Mouse (Mus musculus): ENCODE data around the gene Necab3. TPM values are rescaled to one million over a fixed set of nuclear protein-coding genes. Genes with fewer than 3 reads are reported as not detected.
A peak's percentile ranks its signal among the peaks of the same experiment; 100 is the strongest.

Gene Necab3
- polyA plus RNA-seq, 1 experiment from 2014 or later: 1.4 TPM

DNA sequence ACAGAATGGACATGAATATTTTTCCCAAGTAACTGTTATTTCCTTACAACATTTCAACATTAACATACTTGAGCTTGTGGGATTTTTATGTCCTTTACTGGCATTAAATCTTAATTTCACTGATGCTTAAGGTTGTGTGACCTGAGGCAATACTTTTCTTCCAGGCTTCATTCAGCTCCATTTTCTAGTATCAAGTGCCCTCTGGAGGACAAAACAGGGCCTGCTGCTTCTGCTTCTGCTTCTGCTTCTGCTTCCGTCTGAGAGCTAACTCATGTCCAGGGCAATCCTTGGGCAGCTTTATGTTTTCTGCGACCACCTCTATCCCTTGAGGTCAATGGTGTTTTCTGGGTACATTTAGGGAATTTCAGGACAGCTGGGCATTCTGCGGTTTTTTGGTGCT lies 19.0 kb downstream of the Necab3 start:
- Histone ChIP-seq H3K9me3 (no peaks in the 10 kb centered on the region), H3K4me1 (peaks cover 22% of the 10 kb centered on the region), H3K9ac (no peak overlapping the region), H3K36me3 (peaks cover 42% of the 10 kb centered on the region), H3K4me3 (no peak overlapping the region), H3K4me2 (no peak overlapping the region), H3K27ac (replicated peaks) (no peak overlapping the region), H3K27me3 (replicated peaks) (no peaks in the 10 kb centered on the region)
- WGBS: 83% methylated on average over 3 of the region's 3 CpGs
- ATAC-seq (ENCODE audit: extremely low read depth, insufficient number of reproducible peaks, low FRiP score, low TSS enrichment): no peak

DNA sequence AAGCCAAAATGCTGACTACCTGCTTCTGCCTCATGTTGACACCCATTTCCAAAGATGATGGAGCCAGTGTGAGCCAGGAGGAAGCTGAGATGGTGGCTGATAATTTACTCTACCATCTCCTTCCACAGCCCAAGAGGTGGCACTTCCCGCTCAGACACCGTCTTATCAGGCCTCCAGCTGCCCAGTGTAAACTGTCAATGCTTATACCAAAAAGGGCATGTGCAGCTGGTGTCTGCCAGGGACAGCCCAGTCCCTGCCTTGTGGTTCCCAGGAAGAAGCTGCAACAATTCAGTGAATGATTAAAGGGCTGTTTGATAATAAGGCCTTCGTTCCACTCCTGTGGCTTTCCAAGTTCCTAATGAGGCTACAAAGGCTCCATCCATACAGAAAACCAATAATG lies 20.0 kb downstream of the Necab3 start:
- Histone ChIP-seq H3K27ac (replicated peaks) (no peak overlapping the region; the same call in none of the 2 replicates), H3K9me3 (no peaks in the 10 kb centered on the region), H3K4me2 (no peak overlapping the region), H3K9ac (0 out of 2 replicates have a peak overlapping the region, but pooled peaks have one; percentile 21), H3K36me3 (peaks cover 50% of the 10 kb centered on the region), H3K4me3 (no peak overlapping the region), H3K4me1 (peaks cover 28% of the 10 kb centered on the region), H3K27me3 (replicated peaks) (no peaks in the 10 kb centered on the region)
- ATAC-seq (ENCODE audit: extremely low read depth, insufficient number of reproducible peaks, low FRiP score, low TSS enrichment): no peak
- WGBS: 23% methylated on average over 3 of the region's 3 CpGs

GRCm38 (mm10) chr2:154538310-154538709 lies 20.4 kb downstream of the Necab3 start:
- H3K27ac ChIP-seq (replicated peaks): no peak overlapping the region; the same call in 1 of the 2 replicates
- H3K4me1 ChIP-seq: peaks cover 28% of the 10 kb centered on the region
- H3K9ac ChIP-seq: 0 out of 2 replicates have a peak overlapping the region, but pooled peaks have one; percentile 21
- H3K9me3 ChIP-seq: no peaks in the 10 kb centered on the region
- no peaks in the 10 kb centered on the region for H3K27me3 ChIP-seq (replicated peaks)
- peaks cover 54% of the 10 kb centered on the region for H3K36me3 ChIP-seq
- H3K4me2 ChIP-seq: no peak overlapping the region
- no peak for ATAC-seq (ENCODE audit: extremely low read depth, insufficient number of reproducible peaks, low FRiP score, low TSS enrichment)
- WGBS: 63% methylated on average over 2 of the region's 2 CpGs
- H3K4me3 ChIP-seq: no peak overlapping the region

DNA sequence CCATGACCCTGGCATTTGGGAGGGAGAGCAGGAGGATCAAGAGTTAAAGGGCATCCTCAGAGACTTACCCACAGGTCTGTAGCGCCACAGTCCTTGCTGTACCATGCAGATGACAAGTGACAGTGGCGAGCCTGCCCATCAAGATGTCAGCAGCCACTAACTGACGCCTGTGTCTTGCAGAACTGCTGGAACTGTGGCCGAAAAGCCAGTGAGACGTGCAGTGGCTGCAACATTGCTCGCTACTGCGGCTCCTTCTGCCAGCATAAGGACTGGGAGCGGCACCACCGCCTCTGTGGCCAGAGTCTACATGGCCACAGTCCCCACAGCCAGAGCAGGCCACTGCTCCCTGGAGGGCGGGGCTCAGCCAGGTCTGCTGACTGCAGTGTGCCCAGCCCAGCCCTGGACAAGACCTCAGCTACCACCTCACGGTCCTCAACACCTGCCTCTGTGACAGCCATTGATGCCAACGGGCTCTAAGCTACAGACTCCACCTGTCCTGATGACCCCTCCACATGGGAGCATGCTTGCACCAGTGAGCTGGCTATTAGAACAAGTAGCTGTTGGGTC lies 23.9 kb downstream of the Necab3 start:
- H3K27me3 ChIP-seq (replicated peaks): no peaks in the 10 kb centered on the region
- peaks cover 28% of the 10 kb centered on the region for H3K4me1 ChIP-seq
- H3K4me3 ChIP-seq: no peak overlapping the region
- no peaks in the 10 kb centered on the region for H3K9me3 ChIP-seq
- H3K36me3 ChIP-seq: peaks cover 76% of the 10 kb centered on the region
- no peak overlapping the region for H3K9ac ChIP-seq
- no peak overlapping the region for H3K4me2 ChIP-seq
- no peak for ATAC-seq (ENCODE audit: extremely low read depth, insufficient number of reproducible peaks, low FRiP score, low TSS enrichment)
- H3K27ac ChIP-seq (replicated peaks): no peak overlapping the region
- 61% methylated on average over 12 of the region's 12 CpGs for WGBS

GRCm38 (mm10) chr2:154532888-154533287 lies 25.8 kb downstream of the Necab3 start:
- H3K9me3 ChIP-seq: no peaks in the 10 kb centered on the region
- H3K9ac ChIP-seq: no peak overlapping the region
- no peak overlapping the region for H3K27ac ChIP-seq (replicated peaks)
- no peak for ATAC-seq (ENCODE audit: extremely low read depth, insufficient number of reproducible peaks, low FRiP score, low TSS enrichment)
- H3K4me3 ChIP-seq: no peak overlapping the region
- H3K27me3 ChIP-seq (replicated peaks): no peaks in the 10 kb centered on the region
- H3K36me3 ChIP-seq: peaks cover 91% of the 10 kb centered on the region
- WGBS: 65% methylated on average over 3 of the region's 3 CpGs
- H3K4me1 ChIP-seq: peaks cover 13% of the 10 kb centered on the region
- H3K4me2 ChIP-seq: no peak overlapping the region

GRCm38 (mm10) chr2:154526531-154526930 lies 32.2 kb downstream of the Necab3 start:
- H3K27me3 ChIP-seq (replicated peaks): no peaks in the 10 kb centered on the region
- H3K36me3 ChIP-seq: peaks cover 92% of the 10 kb centered on the region
- WGBS: 54% methylated on average over 3 of the region's 3 CpGs
- H3K9ac ChIP-seq: no peak overlapping the region
- no peak overlapping the region for H3K4me3 ChIP-seq
- H3K4me1 ChIP-seq: peaks cover 6% of the 10 kb centered on the region
- H3K27ac ChIP-seq (replicated peaks): no peak overlapping the region
- no peaks in the 10 kb centered on the region for H3K9me3 ChIP-seq
- H3K4me2 ChIP-seq: no peak overlapping the region
- ATAC-seq (ENCODE audit: extremely low read depth, insufficient number of reproducible peaks, low FRiP score, low TSS enrichment): no peak

DNA sequence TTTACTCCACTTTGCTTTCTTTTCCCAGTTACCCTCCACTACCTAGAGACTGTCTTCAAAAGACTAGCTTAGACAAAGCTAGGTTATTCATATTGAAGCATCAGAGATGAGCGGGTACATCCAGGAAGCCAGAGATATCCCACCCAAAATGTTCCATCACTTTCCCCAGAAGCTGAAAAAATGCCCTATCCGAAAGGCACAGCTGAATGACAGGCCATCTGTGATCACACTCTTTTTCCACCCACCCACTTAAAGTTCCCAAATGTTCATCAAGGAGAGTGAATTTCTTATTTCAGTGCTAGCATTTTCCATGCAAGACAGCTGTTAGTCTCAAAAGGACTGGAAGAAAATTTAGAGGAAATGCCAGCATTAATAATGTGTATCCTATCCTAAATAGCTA lies 33.4 kb downstream of the Necab3 start:
- Histone ChIP-seq H3K4me2 (no peak overlapping the region), H3K9ac (no peak overlapping the region), H3K4me3 (no peak overlapping the region), H3K36me3 (peaks cover 90% of the 10 kb centered on the region), H3K27ac (replicated peaks) (no peak overlapping the region), H3K27me3 (replicated peaks) (no peaks in the 10 kb centered on the region), H3K9me3 (no peaks in the 10 kb centered on the region), H3K4me1 (peaks cover 6% of the 10 kb centered on the region)
- WGBS: 87% methylated on average over 2 of the region's 2 CpGs
- ATAC-seq (ENCODE audit: extremely low read depth, insufficient number of reproducible peaks, low FRiP score, low TSS enrichment): no peak

DNA sequence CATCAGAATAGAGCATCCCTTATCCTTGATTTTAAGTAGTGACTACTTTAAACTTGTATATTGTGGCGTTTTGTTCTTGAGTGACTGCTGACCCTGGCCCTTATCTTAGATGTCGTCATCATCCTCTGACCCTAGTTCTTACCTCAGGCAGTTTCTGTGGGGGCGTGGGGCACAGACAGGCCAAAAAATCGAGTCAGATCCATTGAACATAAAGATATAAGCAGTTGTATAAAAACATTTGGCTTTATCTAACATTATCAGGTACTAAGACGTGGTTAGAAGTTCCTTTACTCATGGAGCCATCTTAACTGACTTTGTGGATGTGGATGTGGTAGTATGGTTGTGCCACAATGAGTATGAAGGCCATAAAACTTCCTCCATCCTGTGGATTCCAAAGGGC lies 36.4 kb downstream of the Necab3 start:
- 74% methylated on average over 5 of the region's 5 CpGs for WGBS
- H3K4me1 ChIP-seq: peaks cover 6% of the 10 kb centered on the region
- no peak overlapping the region for H3K9ac ChIP-seq
- H3K27me3 ChIP-seq (replicated peaks): no peaks in the 10 kb centered on the region
- ATAC-seq (ENCODE audit: extremely low read depth, insufficient number of reproducible peaks, low FRiP score, low TSS enrichment): no peak
- H3K36me3 ChIP-seq: peaks cover 84% of the 10 kb centered on the region
- no peak overlapping the region for H3K4me3 ChIP-seq
- no peak overlapping the region for H3K27ac ChIP-seq (replicated peaks)
- no peaks in the 10 kb centered on the region for H3K9me3 ChIP-seq
- no peak overlapping the region for H3K4me2 ChIP-seq

- no peak overlapping the region for H3K4me2 ChIP-seq
- ATAC-seq (ENCODE audit: extremely low read depth, insufficient number of reproducible peaks, low FRiP score, low TSS enrichment): no peak
Measured at GRCm38 (mm10) chr2:154521449-154521848, 37.2 kb downstream of the Necab3 start.

GRCm38 (mm10) chr2:154517424-154517823 lies 41.3 kb downstream of the Necab3 start:
- Histone ChIP-seq H3K27ac (replicated peaks) (no peak overlapping the region), H3K36me3 (peaks cover 72% of the 10 kb centered on the region), H3K4me1 (peaks cover 5% of the 10 kb centered on the region; the same call in 1 of the 2 replicates), H3K9me3 (no peaks in the 10 kb centered on the region), H3K4me3 (no peak overlapping the region), H3K4me2 (no peak overlapping the region), H3K9ac (no peak overlapping the region), H3K27me3 (replicated peaks) (no peaks in the 10 kb centered on the region)
- WGBS: 71% methylated on average over 5 of the region's 5 CpGs
- ATAC-seq (ENCODE audit: extremely low read depth, insufficient number of reproducible peaks, low FRiP score, low TSS enrichment): no peak

More at GRCm38 (mm10) chr2:154521449-154521848, 37.2 kb downstream of the Necab3 start:
- H3K4me1 ChIP-seq: peaks cover 7% of the 10 kb centered on the region
- no peak overlapping the region for H3K27ac ChIP-seq (replicated peaks)
- peaks cover 85% of the 10 kb centered on the region for H3K36me3 ChIP-seq
- no peak overlapping the region for H3K4me3 ChIP-seq
- H3K27me3 ChIP-seq (replicated peaks): no peaks in the 10 kb centered on the region
- H3K9ac ChIP-seq: no peak overlapping the region
- no peaks in the 10 kb centered on the region for H3K9me3 ChIP-seq

DNA sequence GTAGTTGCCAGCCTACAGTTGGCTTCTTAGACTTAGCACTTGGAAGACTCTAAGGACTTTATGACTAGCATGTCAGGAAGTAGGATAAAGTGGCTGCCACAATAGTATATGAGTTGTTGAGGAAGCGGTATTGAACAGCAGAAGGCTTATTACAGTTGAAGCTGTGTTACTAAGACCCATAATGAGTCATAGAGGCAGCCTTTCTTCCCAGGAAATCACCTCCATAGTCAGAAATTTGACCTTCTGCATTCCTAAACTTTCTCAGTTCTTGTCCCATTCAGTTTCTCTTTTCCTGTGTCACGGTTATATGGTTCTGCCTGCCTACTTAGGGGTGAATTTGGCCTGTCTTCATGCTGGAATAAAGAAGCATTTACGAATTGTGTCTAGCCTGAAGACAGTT lies 41.7 kb downstream of the Necab3 start:
- ATAC-seq (ENCODE audit: extremely low read depth, insufficient number of reproducible peaks, low FRiP score, low TSS enrichment): no peak
- Histone ChIP-seq H3K27ac (replicated peaks) (no peak overlapping the region), H3K27me3 (replicated peaks) (no peaks in the 10 kb centered on the region), H3K9ac (no peak overlapping the region), H3K4me3 (no peak overlapping the region), H3K36me3 (peaks cover 72% of the 10 kb centered on the region), H3K4me1 (peaks cover 5% of the 10 kb centered on the region; the same call in 1 of the 2 replicates), H3K4me2 (no peak overlapping the region), H3K9me3 (no peaks in the 10 kb centered on the region)
- 71% methylated on average over 3 of the region's 3 CpGs for WGBS

DNA sequence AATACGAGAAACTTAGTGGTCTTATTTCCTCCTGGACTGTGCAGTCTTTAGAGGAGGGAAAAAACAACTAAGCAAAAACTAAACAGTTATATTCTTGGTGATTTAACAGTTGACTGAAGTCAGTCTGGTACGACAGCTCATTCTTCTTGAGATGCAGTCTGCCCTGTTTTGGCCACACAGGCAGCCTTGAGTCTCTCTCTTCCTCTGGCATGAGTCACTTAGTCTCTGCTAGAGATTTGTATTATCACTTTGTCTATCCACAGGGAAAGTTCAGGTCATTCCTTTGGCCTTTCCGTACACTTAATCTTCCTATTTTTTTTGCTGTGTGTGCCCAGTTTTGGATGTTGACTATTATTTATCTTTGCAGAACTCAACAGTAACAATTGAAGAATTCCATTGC lies 48.5 kb downstream of the Necab3 start:
- Histone ChIP-seq H3K4me2 (no peak overlapping the region), H3K4me1 (peaks cover 10% of the 10 kb centered on the region), H3K9me3 (no peaks in the 10 kb centered on the region), H3K27me3 (replicated peaks) (no peaks in the 10 kb centered on the region), H3K4me3 (no peak overlapping the region), H3K36me3 (peaks cover 78% of the 10 kb centered on the region), H3K27ac (replicated peaks) (no peak overlapping the region), H3K9ac (no peak overlapping the region)
- 80% methylated on average over 3 of the region's 3 CpGs for WGBS
- ATAC-seq (ENCODE audit: extremely low read depth, insufficient number of reproducible peaks, low FRiP score, low TSS enrichment): no peak
